Mouse (Mus musculus): ENCODE data around the gene Ctse. TPM values are rescaled to one million over a fixed set of nuclear protein-coding genes. Genes with fewer than 3 reads are reported as not detected.
A peak's percentile ranks its signal among the peaks of the same experiment; 100 is the strongest.
"Not testable (repeated sequence)": the region's sequence is repeated elsewhere in the genome, so short reads cannot be mapped to it uniquely, and the experiment has no call there.

Gene Ctse
- 26.8 and 35.0 TPM in 2 replicates for total RNA-seq (2017)

DNA sequence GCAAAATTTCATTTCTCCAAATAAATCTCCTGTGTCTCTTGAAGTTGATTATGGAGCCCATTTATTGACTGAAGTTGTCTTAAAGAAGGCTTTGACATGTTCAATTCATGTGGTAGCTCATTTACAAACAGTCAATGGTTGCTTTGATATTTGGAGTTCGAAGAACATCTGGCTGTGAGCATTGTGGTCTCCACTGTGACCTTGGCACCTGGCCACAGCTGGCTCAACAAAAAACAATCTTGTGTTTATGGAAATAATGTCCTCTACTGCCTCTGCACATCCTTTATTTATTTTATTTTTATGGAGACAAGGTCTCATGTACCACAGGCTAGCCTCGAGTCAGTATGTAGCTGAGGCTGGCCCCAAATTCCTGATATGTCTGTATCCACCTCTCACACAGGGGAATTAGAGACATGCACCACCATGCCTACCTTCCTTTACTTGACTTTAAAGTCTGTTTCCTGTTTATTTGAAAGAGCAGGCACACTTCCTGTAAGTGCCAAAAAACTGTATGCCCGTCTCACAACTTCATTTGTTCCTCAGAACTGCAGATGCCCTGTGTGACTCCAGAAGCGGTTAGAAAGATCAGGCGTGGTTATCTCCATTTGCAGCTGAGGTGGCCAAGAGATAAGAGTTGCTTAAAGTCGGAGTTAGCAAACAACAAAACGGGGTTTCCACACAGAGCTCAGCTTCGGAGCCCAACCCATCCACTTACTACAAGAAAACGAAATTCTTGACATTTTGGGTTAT is at the start of gene Ctse:
Gene Ctse (plus strand): TSS at position 516 of the 750 bp plus-strand sequence.
- peak; percentile 81 for ATAC-seq (ENCODE audit: extremely low read depth, insufficient number of reproducible peaks, low FRiP score, poor library complexity, severe bottlenecking)

DNA sequence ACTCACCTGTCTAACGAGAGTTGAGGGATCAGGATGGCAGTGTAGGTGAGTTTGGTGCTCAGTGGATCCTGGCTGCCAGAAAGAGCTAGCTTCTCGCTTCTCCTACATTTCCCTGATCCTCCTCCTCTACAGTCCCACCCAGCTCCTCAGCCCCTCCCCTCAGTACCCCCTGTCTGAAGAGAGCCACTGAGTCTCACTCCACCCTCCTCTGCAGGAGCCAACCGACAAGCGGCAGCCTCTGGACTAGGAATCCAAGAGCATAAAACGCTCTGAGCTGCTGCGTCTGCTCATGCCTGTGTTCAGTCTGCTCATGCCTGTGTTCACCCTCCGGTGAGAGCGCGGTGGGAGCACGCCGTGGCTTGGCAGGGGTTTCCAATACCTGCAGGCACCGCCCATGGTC is 39.2 kb upstream of the Ctse start, which contains the start of gene Avpr1b:
Gene Avpr1b (plus strand): TSS at position 335 of the 400 bp plus-strand sequence.
- no peak for ATAC-seq (ENCODE audit: extremely low read depth, insufficient number of reproducible peaks, low FRiP score, poor library complexity, severe bottlenecking)

- ATAC-seq (ENCODE audit: extremely low read depth, insufficient number of reproducible peaks, low FRiP score, poor library complexity, severe bottlenecking), result 0 out of 2 replicates have a peak, but pooled peaks have one; percentile 11
Observed at GRCm38 (mm10) chr1:131600314-131600713, 37.8 kb upstream of the Ctse start.

DNA sequence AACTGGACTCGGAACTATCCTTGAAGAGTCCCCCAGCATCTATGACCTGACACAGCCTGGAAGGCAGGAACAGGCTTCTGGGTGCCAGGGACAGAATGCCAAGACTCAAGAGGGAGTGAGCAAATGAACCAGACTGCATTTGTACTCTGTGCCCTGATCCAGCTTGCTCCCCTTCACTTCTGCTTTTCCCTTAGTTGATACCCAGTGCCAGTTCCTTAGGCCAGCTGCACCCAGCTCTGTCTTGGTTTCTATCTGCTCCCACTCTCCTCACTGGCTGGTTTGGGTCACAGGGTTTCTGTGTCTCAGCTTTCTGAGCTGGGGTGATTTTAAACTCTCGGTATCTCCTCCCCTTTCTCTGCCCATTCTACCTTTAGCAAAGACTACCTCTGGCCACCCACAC is 31.4 kb upstream of the Ctse start:
- no peak for ATAC-seq (ENCODE audit: extremely low read depth, insufficient number of reproducible peaks, low FRiP score, poor library complexity, severe bottlenecking)

DNA sequence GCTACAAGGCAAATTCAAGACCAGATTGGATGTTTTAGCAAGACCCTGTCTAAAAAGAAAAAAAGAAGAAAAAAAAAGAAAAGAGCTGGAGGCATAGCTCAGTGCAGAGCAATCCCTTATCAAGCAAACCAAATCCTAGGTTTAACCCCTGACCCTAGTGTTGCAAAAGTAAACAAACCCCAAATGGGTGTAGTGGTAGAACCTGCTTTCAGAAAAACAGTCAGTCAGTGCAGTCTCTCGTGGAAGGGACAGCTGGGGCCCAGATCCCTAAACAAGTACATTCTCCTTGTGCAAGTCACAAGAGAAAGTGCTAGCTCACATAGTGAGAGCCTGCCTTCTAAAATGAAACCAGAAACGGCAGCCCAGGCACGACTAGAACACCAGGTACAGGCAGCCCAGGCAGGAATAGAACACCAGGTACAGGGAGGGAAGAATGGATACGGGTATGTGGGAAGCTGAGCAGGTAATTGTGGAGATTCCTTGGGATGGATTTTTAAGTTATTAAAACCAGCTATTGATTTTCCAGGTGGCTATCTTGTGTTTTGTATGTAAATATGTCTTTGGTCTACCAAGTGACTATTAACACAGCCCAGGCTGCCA is 25.4 kb upstream of the Ctse start:
- ATAC-seq (ENCODE audit: extremely low read depth, insufficient number of reproducible peaks, low FRiP score, poor library complexity, severe bottlenecking), result no peak

GRCm38 (mm10) chr1:131613361-131614133 is 24.6 kb upstream of the Ctse start:
- ATAC-seq (ENCODE audit: extremely low read depth, insufficient number of reproducible peaks, low FRiP score, poor library complexity, severe bottlenecking), result peak; percentile 98

- no peak for ATAC-seq (ENCODE audit: extremely low read depth, insufficient number of reproducible peaks, low FRiP score, poor library complexity, severe bottlenecking)
Observed at GRCm38 (mm10) chr1:131614641-131615040, 23.5 kb upstream of the Ctse start.

DNA sequence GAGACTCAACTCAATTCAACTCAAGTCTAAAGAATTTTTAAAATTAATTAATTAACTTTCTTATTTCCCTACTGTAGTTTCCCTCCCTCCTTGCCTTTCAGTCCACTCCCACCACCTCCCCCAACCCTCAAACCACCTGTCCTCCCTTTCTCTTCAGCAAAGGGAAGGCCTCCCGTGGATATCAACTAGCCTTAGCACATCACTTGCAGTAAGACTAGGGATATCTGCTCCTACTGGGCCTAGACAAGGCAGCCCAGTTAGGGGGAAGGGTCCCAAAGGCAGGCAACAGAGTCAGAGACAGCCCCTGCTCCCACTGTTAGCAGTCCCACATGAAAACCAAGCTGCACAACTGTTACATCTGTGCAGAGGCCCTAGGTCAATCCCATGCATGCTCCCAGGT is 22.0 kb upstream of the Ctse start:
- ATAC-seq (ENCODE audit: extremely low read depth, insufficient number of reproducible peaks, low FRiP score, poor library complexity, severe bottlenecking), result no peak

DNA sequence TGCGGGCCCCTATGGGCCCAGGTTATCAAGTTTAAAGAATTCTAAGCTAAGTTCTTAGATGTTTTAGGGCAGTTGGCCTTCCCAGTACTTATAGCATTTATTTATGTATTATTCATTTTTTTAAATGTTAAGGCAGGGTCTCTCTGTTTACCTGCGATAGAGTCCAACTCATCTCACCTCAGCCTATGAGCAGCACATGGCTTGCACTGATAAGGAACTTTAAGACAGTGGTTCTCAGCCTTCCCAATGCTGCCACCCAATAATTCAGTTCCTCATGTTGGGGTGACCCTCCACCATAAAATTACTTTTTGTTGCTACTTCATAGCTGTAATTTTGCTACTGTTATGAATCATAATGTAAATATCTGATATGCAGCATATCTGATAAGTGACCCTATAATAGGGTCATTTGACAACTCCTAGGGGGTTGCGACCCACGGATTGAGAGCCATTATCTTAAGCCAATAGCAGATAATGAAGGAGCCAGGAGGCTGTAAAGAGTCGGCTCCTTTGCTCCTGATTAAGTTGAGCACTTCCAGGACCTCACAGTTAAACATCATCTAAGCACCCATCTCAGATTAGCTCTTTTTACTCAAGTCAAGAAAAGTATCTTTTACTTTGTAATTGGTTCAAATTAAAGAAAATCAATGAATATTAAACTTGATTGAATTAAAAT is 21.4 kb upstream of the Ctse start:
- ATAC-seq (ENCODE audit: extremely low read depth, insufficient number of reproducible peaks, low FRiP score, poor library complexity, severe bottlenecking), result no peak

DNA sequence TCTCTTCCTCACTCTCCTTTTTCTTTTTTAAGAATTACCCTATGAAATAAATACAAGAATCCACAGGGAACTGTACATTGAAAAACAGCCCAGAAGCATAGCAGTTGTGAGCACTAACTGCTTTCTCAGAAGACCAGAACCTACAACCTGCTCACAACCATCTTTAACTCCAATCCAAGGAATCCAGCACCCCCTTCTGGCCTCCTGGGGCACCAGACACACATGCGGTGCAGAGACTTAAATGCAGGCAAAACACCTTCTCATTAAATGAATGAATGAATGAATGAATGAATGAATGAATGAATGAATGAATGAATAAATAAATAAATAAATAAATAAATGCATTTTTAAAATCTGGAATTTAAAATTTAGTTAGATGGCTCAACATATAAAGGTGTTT is 19.5 kb upstream of the Ctse start:
- ATAC-seq (ENCODE audit: extremely low read depth, insufficient number of reproducible peaks, low FRiP score, poor library complexity, severe bottlenecking), result no peak

DNA sequence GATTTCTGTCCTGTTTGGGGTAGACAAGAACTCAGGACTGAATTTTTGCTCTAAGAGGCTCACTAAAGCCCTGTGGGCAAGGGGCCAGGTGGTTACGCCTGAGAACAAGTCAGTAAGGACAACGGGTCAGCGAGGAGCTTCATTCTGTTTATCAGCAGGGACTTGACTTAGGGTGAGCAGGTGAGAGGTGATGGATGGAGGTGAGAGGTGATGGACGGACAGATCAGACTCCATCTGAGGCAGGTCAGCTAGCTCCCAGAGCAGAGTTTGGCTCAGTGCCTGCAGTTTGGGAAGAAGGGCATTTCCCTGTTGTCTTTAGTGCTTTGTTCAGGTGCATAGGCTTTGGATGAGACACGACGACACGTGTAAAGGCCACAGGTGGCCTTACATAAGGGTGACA is 18.8 kb upstream of the Ctse start:
- no peak for ATAC-seq (ENCODE audit: extremely low read depth, insufficient number of reproducible peaks, low FRiP score, poor library complexity, severe bottlenecking)

- ATAC-seq (ENCODE audit: extremely low read depth, insufficient number of reproducible peaks, low FRiP score, poor library complexity, severe bottlenecking), result no peak
Observed at GRCm38 (mm10) chr1:131623644-131624043, 14.5 kb upstream of the Ctse start.

- ATAC-seq (ENCODE audit: extremely low read depth, insufficient number of reproducible peaks, low FRiP score, poor library complexity, severe bottlenecking), result no peak
Observed at GRCm38 (mm10) chr1:131624175-131624835, 13.8 kb upstream of the Ctse start.

GRCm38 (mm10) chr1:131626200-131626599 is 11.9 kb upstream of the Ctse start:
- no peak for ATAC-seq (ENCODE audit: extremely low read depth, insufficient number of reproducible peaks, low FRiP score, poor library complexity, severe bottlenecking)

GRCm38 (mm10) chr1:131632216-131632615 is 5.9 kb upstream of the Ctse start:
- ATAC-seq (ENCODE audit: extremely low read depth, insufficient number of reproducible peaks, low FRiP score, poor library complexity, severe bottlenecking), result not testable (repeated sequence)

DNA sequence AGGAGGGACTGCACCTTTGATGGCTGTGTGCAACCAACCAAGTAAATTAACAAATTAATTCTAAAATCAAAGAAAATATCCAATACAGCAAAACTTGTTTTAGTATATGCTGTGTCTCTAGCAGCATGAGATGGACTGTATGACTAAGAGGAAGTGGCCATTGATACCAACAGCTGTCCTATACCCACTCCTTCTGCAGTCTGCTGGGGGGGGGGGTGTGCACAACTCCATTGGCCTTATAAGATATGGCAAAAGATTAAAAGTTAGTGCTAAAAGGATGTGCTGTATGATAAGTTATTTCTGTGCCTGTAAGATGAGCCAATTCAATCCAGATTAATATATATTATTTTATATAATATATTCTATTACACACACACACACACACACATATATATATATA is 3.6 kb upstream of the Ctse start:
- no peak for ATAC-seq (ENCODE audit: extremely low read depth, insufficient number of reproducible peaks, low FRiP score, poor library complexity, severe bottlenecking)

- peak; percentile 42 for ATAC-seq (ENCODE audit: extremely low read depth, insufficient number of reproducible peaks, low FRiP score, poor library complexity, severe bottlenecking)
Observed at GRCm38 (mm10) chr1:131638541-131639421, 675 bp downstream of the Ctse start.

GRCm38 (mm10) chr1:131640062-131640461 is 2.0 kb downstream of the Ctse start:
- ATAC-seq (ENCODE audit: extremely low read depth, insufficient number of reproducible peaks, low FRiP score, poor library complexity, severe bottlenecking), result no peak

All from neutrophil, adult 5-6 weeks (primary cell).